Mouse (Mus musculus) liver, embryonic 16.5 days (tissue): Measurements from ENCODE around the gene Ak3. TPM values are rescaled to one million over a fixed set of nuclear protein-coding genes. Genes with fewer than 3 reads are reported as not detected.
A peak's percentile ranks its signal among the peaks of the same experiment; 100 is the strongest.

Experiments used
- ATAC-seq: fragments of 200-750 bp; cut with Nextera tagmentation; 2 replicates; pipeline ENCODE4 v1.8.0; 2017; ENCODE audit warnings: low read depth, mild to moderate bottlenecking, moderate number of reproducible peaks, moderate library complexity
- H3K27ac ChIP-seq: fragments of 300-500 bp; sonication (generic); 2 replicates; pipeline ENCODE4 v1.5.1; 2014; ENCODE audit warnings: mild to moderate bottlenecking, low read length
- H3K27me3 ChIP-seq: fragments of 300-500 bp; sonication (generic); 2 replicates; pipeline ENCODE4 v1.6.1; 2014; ENCODE audit warnings: low read depth, low read length, mixed read lengths; ENCODE audit not compliant: control insufficient read depth, insufficient read depth
- H3K36me3 ChIP-seq: fragments of 300-500 bp; sonication (generic); 2 replicates; pipeline ENCODE4 v1.6.1; 2014; ENCODE audit warnings: mild to moderate bottlenecking; ENCODE audit not compliant: control insufficient read depth, insufficient read depth
- H3K4me1 ChIP-seq: fragments of 300-500 bp; sonication (generic); 2 replicates; pipeline ENCODE4 v1.6.1; 2014; ENCODE audit warnings: low read depth, low read length, mixed read lengths; ENCODE audit not compliant: control insufficient read depth
- H3K4me2 ChIP-seq: fragments of 300-500 bp; sonication (generic); 2 replicates; pipeline ENCODE4 v1.6.1; 2014; ENCODE audit warnings: low read depth, low read length, mixed read lengths
- H3K4me3 ChIP-seq: fragments of 300-500 bp; sonication (generic); 2 replicates; pipeline ENCODE4 v1.5.1; 2014; ENCODE audit warnings: low read depth, mild to moderate bottlenecking, low read length
- H3K9ac ChIP-seq: fragments of 300-500 bp; sonication (generic); 2 replicates; pipeline ENCODE4 v1.6.1; 2014; ENCODE audit warnings: low read depth, low read length
- H3K9me3 ChIP-seq: fragments of 300-500 bp; sonication (generic); replicated peaks from 2 replicates; pipeline ENCODE4 v1.6.1; 2016; ENCODE audit warnings: low read length; ENCODE audit not compliant: control insufficient read depth
- WGBS: fragments of 180-500 bp; shearing (Covaris S2); extraction: QIAGEN DNeasy Blood & Tissue Kit; methylation state at CpG from one replicate; pipeline ENCODE4 v1.1.7; 2014; ENCODE audit not compliant: insufficient replicate concordance; 5-methylcytosine and 5-hydroxymethylcytosine counted together
- polyA plus RNA-seq: library from polyadenylated mRNA; unstranded; fragments of >200 nt; fragmentation: Nextera tagmentation; extraction: Ambion mirVana; gene quantifications from 2 replicates; pipeline ENCODE4 v1.2.1, GENCODE M21; 2015

Ak3 gene
- polyA plus RNA-seq, 1 experiment from 2014 or later, result 47.7 TPM

- H3K4me1 ChIP-seq, result peaks cover 17% of the 10 kb centered on the region
- H3K36me3 ChIP-seq, result peaks cover 10% of the 10 kb centered on the region
- peak overlapping the region; percentile 95 for H3K9ac ChIP-seq
- ATAC-seq, result peak; percentile 22
- H3K27ac ChIP-seq, result peak overlapping the region; percentile 83
- under 1% methylated on average over 41 of the region's 41 CpGs for WGBS
- peak overlapping the region; percentile 94 for H3K4me3 ChIP-seq
- no peaks in the 10 kb centered on the region for H3K27me3 ChIP-seq
- H3K9me3 ChIP-seq, result no peaks in the 10 kb centered on the region
- H3K4me2 ChIP-seq, result peak overlapping the region; percentile 88
Measured at GRCm38 (mm10) chr19:28990590-28991221, 57.1 kb downstream of the Ak3 start.

- H3K4me1 ChIP-seq, result peaks cover 17% of the 10 kb centered on the region
- peak; percentile 99 for ATAC-seq
Measured at GRCm38 (mm10) chr19:28990194-28990589, 57.6 kb downstream of the Ak3 start, which contains the start of gene Cdc37l1. Gene Cdc37l1, plus strand, starts transcription at chr19:28990352.

GRCm38 (mm10) chr19:28989515-28989914 lies 58.2 kb downstream of the Ak3 start:
- H3K27ac ChIP-seq, result peak overlapping the region; percentile 83; the same call in 1 of the 2 replicates
- H3K36me3 ChIP-seq, result 0 out of 2 replicates have a peak, but pooled peaks cover under 1% of the 10 kb centered on the region
- no peaks in the 10 kb centered on the region for H3K9me3 ChIP-seq
- H3K4me1 ChIP-seq, result peaks cover 17% of the 10 kb centered on the region
- peak overlapping the region; percentile 94 for H3K4me3 ChIP-seq
- H3K4me2 ChIP-seq, result peak overlapping the region; percentile 88
- H3K9ac ChIP-seq, result peak overlapping the region; percentile 95
- 41% methylated on average over 8 of the region's 8 CpGs for WGBS
- H3K27me3 ChIP-seq, result no peaks in the 10 kb centered on the region
- ATAC-seq, result no peak

More at GRCm38 (mm10) chr19:28990194-28990589, 57.6 kb downstream of the Ak3 start, which contains the start of gene Cdc37l1:
- 0% methylated on average over 37 of the region's 37 CpGs for WGBS
- H3K4me3 ChIP-seq, result peak within 1 kb of the TSS; percentile 94
- peaks cover 7% of the 10 kb centered on the region for H3K36me3 ChIP-seq
- no peaks in the 10 kb centered on the region for H3K27me3 ChIP-seq
- peak within 1 kb of the TSS; percentile 83 for H3K27ac ChIP-seq
- H3K9ac ChIP-seq, result peak within 1 kb of the TSS; percentile 95
- H3K9me3 ChIP-seq, result no peaks in the 10 kb centered on the region
- peak within 1 kb of the TSS; percentile 88 for H3K4me2 ChIP-seq

GRCm38 (mm10) chr19:28982617-28983016 lies 65.1 kb downstream of the Ak3 start:
- Histone ChIP-seq H3K27ac (no peak overlapping the region), H3K27me3 (no peaks in the 10 kb centered on the region)

GRCm38 (mm10) chr19:28974862-28975611 lies 72.7 kb downstream of the Ak3 start:
- Histone ChIP-seq H3K27ac (no peak overlapping the region), H3K36me3 (no peaks in the 10 kb centered on the region), H3K4me3 (peak overlapping the region; percentile 42), H3K9ac (no peak overlapping the region), H3K9me3 (no peaks in the 10 kb centered on the region), H3K27me3 (peaks cover 9% of the 10 kb centered on the region), H3K4me1 (no peaks in the 10 kb centered on the region; the same call in 1 of the 2 replicates), H3K4me2 (peak overlapping the region; percentile 61)
- ATAC-seq, result peak; percentile 54; the same call in 1 of the 2 replicates
- 20% methylated on average over 35 of the region's 35 CpGs for WGBS

More at GRCm38 (mm10) chr19:28982617-28983016, 65.1 kb downstream of the Ak3 start:
- no peak overlapping the region for H3K4me3 ChIP-seq
- H3K4me1 ChIP-seq, result no peaks in the 10 kb centered on the region
- no peak overlapping the region for H3K4me2 ChIP-seq
- H3K9me3 ChIP-seq, result no peaks in the 10 kb centered on the region
- WGBS, result 41% methylated on average over 7 of the region's 7 CpGs
- H3K9ac ChIP-seq, result no peak overlapping the region
- ATAC-seq, result no peak
- H3K36me3 ChIP-seq, result no peaks in the 10 kb centered on the region

Other genes starting within 250 kb of the Ak3 start
- gene Slc1a1, start 212.9 kb downstream of the Ak3 start, polyA plus RNA-seq, result 0.07 and 0.09 TPM in 2 replicates
- 2.3 and 2.6 TPM in 2 replicates for gene Plpp6, start 84.0 kb downstream of the Ak3 start, polyA plus RNA-seq
- gene 4430402I18Rik, start 80.2 kb downstream of the Ak3 start, polyA plus RNA-seq, result 1.5 and 2.9 TPM in 2 replicates
- 9.9 and 10.2 TPM in 2 replicates for gene Cdc37l1, start 57.6 kb downstream of the Ak3 start, polyA plus RNA-seq
- gene Rcl1, start 53.4 kb upstream of the Ak3 start, polyA plus RNA-seq, result 69.9 and 73.3 TPM in 2 replicates
- gene Jak2, start 203.9 kb upstream of the Ak3 start, polyA plus RNA-seq, result 5.2 and 5.9 TPM in 2 replicates